Mouse (Mus musculus) CD8-positive naive resting alpha-beta T cell, adult 2 months (primary cell): ENCODE results near the gene Gins3.
"Not testable (repeated sequence)": the region's sequence is repeated elsewhere in the genome, so short reads cannot be mapped to it uniquely, and the experiment has no call there.

Experiments used
- DNase-seq, 2 experiments: peaks; one replicate each; pipeline ENCODE4 v3.0.0; 2022; ENCODE audit warnings: low read depth in 2 of 2, low spot score in 2 of 2

Gins3 gene

DNA sequence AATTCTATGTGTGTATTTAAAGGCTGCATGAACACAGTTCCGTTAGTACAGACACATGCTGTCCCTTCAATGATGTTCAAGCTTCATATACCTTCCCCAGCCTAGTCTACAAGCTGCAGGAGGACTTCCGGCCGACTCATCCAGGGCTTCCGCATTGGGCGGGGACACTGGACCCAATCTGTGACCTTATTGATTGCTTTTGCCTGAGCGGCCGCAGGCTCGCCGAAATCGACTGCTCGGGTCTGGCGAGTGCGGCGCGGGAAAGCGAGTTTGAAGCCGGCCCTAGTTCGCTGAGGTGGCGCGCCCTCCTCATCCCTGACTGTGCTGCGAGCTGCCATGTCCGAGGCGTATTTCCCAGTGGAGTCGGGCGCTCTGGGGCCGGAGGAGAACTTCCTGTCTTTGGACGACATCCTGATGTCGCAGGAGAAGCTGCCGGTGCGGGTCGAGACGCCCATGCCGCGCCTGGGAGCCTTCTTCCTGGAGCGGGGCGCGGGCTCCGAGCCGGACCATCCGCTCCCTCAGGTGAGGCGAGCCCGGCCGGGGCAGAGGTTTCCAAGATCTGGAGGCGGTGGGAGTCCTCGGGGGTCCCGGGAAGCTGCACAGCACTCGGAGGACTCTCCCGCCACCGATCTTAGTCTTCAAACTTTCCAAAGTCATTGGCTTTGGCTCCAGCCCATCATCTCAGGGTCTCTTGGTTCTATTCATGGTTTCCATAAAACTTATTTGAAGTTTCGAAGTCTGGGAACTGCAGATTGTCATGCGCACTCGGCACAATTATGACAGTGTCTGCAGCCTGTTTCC lies at the start of gene Gins3:
TSS of gene Gins3 (plus strand) at position 192 of the 801 bp plus-strand sequence.
- peak; percentile 80 to 91 for DNase-seq

DNA sequence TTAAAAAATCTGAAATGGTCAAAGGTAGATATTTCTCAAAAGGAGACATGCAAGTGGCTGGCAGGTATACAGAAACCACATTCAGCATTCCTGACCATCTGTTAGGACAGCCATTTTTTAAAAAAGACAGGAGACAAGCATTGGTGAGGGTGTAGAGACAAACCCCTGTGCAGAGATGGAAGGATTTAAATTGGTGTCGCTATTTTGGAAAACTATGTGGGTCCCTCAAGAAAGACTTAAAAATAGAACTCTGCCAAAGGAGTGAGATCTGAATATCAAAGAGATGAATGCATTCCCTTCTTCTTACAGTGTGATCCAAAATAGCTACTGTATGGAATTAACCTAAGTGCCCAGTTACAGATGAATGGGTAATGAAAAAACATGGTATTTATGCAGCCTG lies 45.9 kb upstream of the Gins3 start:
- no peak for DNase-seq

DNA sequence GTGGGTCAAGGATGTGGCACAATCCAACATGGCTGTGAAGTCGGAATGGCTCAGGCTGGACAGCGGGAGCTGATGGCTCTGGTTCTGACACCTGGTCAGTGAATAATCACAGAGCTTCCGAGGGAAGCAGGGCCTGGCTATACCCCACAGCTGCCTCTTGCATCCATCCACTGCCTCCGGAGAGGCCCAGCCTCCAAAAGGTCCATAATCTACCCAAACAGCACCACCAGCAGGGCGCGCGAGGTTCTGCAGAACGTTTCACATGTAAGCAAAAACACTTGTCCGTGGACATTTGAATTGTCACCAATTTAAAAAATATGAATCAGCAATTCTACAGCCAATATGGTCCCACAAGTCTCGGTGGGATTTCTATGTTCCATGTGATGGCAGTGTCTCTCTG lies 44.0 kb upstream of the Gins3 start:
- DNase-seq, result no peak

DNA sequence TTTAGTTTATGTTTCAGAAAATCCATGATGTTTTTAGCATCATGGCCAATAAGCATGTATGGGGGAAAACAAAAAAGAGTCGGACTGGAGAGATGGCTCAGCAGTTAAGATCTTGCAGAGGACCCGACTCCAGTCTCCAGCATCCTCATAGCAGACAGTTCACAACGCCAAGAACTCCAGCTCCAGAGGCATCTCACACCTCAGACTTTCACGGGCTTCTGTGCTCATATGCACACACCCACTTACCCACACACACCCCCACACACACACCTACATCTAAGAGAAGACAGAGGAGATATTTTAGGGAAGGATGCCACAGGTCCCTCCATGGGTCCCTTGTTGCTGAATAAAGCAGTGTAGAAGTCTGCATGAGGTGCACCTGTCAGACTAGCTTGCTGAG lies 42.7 kb upstream of the Gins3 start:
- DNase-seq, result no peak

DNA sequence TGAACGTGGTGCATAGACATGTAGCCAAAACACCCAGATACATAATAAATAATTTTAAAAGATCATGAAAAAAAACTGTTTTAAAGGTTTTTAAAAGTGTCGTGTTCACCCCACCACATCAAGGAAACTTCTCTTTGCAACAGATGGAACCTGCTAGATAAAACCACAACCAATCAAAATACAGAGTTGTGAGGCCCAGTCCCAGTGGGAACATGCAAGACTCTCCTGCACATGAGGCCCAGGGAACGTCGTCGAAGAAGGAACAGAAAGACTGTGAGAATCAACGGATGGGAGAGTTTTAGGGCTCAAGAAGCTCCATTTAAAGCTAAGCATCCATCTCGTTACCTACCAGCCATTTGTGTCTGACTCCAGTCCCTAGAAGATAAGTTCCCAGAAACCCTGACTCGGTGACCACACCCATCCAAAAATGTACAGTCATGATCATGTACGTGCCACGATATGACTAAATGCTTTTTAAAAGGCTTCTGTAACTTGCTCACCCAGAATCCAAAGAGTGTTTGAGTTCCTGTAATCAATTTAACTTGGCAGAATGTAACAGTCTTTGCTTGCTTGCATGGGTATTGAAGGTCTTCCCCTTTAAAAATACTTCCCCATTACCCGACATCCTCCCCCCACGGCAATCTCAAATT lies 41.0 kb upstream of the Gins3 start:
- DNase-seq, result no peak

DNA sequence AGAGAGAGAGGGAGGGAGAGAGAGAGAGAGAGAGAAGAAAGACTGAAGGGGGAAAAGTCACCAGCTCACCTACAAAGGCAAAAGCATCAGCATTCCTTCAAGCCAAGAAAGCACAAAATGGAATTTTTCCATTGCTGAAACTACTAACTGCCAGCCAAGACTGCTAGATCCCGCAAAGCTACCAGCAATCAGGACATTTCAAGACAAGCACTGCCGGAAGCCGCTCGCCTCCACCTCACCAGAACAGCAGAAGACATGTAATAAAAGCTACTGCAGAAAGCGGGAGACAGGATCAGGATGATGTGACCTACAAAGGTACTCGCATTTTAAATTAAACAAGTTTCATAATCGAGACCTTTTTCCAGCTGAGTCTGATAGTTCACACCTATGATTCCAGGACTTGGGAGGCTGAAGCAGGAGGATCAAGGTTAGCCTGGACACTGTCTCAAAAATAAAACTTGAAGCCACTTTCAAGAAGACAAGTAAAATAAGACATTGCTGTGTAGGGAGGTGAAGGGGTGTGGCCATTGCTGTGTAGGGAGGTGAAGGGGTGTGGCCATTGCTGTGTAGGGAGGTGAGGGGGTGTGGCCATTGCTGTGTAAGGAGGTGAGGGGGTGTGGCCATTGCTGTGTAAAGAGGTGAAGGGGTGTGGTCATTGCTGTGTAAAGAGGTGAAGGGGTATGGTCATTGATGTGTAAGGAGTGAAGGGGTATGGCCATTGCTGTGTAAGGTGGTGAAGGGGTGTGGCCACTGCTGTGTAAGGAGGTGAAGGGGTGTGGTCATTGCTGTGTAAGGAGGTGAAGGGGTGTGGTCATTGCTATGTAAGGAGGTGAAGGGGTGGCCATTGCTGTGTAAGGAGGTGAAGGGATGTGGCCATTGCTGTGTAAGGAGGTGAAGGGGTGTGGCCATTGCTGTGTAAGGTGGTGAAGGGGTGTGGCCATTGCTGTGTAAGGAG lies 39.5 kb upstream of the Gins3 start:
- DNase-seq, result no peak

DNA sequence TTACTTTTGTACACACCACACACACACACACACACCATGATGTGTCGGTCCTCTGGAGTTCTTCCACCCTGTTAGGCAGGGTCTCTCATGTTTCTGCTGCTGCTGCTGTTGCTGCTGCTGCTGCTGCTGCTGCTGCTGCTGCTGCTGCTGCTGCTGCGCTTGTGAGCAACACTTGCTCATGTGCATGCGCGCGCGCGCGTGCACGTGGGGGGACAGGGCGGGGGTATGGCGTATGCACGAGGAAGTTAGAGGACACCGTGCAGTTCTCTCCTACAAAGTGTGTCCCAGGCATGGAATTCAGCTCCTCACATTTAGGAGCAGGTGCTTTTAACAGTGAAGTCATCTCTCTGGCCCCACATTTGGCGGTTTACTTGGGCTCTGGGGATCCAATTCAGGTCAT lies 38.1 kb upstream of the Gins3 start:
- no peak for DNase-seq

DNA sequence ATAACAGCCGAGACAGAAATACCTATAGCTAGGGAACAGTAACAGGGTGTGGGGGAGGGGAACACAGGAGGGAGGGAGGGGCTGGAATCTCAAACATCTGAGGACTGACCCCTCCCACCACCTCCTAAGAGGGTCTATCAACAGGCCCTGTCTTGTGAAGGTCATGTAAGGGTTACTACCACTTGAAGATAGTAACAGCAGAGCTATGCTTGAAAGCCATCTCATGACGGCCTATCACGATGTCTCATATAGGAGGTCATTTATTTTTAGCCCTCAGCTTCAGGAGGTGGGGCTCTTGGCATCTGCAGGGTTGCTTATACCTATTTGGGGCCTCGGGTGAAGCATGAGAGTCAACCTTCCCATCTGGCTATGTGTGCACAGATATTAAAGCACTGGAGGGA lies 36.4 kb upstream of the Gins3 start:
- no peak for DNase-seq

DNA sequence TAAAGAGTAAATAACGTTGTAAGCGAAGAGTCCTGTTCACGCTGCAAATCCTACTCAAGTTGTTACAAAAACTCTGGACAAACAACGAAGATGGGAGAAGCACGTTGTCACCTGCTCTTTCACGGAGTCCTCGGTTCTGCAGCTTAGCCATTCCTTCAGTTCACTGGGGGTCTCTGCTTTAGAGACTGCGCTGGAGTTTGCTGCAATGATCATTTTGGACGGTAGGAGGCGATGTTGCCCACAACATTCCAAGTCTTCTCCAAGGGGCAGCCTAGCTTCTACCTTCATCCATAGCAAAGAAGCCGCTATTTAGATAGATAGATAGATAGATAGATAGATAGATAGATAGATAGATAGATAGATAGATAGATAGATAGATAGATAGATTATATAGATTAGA lies 33.4 kb upstream of the Gins3 start:
- DNase-seq, result peak; percentile 16 to 44

DNA sequence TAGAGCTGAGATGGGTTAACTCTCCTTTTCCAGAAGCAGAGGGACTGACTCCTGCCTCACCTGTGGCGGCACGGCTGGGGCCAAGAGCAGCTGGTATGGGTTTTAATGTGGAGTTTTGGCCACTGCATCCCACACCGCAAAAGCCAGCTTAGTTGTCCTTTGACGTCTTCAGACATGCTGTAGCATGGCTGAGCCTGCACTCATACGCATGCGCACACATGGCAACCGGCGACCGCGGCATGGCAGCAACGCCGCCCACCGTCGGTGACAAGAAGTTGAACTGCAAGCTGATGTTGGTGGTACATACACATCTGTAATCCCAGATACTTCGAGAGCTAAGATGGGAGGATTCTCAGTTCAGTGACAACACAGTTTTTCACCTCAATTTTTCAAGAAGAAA lies 31.9 kb upstream of the Gins3 start:
- DNase-seq, result no peak

DNA sequence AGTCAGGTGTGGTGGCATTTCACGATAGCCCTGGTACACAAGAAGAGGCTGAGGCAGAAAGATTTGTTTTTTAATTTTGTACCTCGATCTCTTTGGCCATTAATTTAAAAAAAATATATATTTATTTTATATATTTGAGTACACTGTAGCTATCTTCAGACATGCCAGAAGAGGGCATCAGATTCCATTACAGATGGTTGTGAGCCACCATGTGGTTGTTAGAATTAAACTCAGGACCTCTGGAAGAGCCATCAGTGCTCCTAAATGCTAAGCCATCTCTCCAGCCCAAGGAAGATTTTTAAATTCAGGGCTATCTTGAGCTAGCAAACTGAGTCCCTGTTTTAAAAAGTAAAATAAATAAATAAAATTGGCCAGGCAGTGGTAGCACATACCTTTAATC lies 31.1 kb upstream of the Gins3 start:
- no peak for DNase-seq

DNA sequence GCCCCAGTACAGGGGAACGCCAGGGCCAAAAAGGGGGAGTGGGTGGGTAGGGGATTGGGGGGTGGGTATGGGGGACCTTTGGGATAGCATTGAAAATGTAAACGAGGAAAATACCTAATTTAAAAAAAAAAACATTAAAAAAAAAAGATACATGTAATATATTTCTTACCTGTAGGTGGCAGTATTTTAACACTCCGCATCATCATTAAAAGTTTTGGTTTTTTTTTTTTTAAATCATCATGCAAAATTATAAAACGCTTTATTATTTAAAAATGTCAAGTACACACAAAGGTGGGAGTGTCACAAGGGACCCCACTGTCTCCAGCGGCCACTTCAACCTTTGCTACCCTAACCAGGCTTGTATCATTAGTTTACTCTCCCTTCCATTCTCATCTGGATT lies 26.7 kb upstream of the Gins3 start:
- not testable (repeated sequence) for DNase-seq

DNA sequence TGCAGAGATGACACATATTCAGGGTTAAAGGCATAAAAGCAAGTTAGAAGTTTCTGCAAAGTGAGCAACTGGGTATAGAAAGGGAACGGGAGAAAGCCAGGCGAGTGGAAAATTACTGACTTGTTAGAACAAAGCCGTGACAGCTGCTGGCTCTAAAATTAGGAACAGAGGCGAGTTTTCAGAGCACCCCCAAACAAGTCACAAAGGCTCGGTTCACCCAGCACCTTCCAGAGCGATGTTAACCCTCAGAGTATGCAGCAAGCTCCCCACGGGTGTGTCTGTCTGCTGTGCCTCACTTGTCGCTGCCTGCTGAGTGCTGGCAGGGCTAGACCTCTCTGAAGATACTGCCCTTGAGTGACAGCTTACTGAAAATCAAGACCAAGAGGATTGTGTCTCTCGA lies 26.0 kb upstream of the Gins3 start:
- DNase-seq, result no peak

DNA sequence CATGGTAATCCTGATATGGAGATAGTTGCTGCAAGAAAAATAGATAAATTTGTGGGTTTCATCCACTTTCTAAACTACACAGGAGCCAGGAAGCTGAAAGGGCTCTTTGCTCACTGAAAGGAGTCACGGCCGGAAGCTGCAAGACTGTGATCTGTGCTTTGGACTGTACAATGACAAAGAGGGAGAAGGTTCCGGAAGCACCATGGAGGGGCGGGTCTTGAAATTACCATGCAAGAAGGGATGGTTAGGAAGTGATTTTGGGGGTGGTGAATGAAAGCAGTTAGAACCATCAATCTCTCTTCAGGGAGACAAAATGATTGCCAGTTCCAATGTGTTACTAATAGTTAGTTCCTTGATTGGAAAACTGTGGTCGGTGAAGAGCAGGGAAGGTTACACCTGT lies 23.8 kb upstream of the Gins3 start:
- no peak for DNase-seq

DNA sequence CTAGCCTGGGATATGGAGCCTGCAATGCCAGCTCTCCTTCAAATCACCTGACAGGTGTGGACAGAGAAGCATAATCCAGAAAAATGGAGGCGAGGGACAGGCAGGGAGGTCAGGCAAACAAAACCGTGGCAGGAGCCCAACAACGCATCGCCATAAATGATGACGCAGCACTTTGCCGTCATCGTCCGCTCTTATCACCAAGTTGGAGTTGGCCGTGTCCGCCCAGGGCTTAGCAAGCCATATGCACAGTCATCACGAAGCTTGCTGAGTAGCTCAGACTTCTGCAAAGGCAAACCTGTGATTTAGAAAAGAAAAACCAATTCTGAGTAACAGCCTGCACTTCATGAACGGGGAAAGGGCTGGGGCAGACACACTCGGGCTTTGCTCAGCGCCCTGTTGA lies 22.5 kb upstream of the Gins3 start:
- no peak for DNase-seq

DNA sequence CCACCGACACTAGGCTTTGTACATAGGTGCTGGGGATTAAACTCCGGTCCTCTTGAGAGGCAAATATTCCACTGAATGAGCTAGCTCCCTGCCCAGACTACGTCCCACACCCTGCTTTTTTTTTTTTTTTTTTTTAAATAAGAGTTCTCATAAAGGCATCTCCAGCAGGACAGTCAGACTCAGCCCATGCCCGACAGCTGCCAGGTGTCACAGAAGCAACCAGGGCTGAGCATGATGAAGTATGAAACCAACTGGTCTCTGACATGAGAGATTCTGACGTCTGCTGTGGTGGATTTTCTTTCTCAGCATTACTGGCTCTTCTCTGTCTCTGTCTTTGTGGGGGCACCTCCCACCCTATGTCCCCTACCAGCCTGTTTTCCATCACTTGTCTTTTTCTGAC lies 21.5 kb upstream of the Gins3 start:
- no peak for DNase-seq

DNA sequence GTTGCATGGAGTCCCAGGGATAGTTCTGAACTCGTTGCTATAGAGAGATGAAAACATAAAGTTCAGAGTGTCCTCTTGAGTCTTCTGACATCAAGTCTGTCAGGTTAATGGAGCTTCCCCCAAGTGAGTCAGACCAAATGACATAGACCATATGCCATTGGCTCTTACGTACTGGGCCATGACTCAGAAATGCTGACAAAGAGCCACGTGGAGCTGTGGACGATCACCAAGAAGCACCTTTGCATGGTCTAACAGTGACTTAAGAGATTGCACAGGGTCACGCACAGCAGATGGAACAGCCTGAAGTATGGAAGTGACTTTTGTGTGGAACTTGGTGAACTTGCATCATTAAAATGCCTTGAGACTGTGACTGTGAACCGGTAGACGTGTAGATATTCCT lies 16.9 kb upstream of the Gins3 start:
- no peak for DNase-seq

DNA sequence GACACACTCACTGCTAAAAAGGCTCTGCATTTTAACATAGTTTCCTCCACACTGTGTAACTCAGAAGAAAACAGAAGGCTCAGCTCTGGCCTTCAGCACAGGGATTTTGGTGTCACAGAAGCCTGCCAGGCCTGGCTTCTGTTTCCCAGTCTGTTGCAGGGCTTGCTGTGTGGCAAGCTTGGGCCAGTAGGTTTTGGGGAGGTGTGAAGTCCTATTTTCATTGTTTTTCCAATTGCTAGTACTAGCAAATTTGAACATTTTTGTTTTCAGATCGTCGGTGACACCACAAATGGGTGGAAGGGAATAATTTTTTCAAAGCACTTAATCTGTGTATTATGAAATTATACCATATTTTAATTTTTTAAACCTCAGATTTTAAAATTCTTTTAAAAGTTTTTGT lies 13.2 kb upstream of the Gins3 start:
- DNase-seq, result no peak

DNA sequence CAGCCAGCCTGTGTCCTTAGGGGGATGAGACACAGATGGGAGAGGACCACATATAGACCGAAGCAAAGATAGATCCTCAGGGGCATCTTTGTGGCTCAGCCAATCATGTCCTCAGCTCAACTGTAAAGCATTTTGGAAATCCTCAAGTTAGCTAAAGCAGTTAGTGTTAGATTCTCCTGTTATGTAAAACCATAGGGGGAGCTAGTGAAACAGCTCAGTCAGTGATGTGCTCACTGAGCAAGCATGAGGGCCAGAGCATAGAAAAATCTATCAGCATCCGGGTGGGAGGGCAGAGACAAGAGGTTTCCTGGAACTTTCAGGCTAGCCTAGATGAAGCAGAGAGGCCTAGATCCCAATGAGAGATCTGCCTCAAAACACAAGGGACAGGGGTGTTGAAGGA lies 8.4 kb upstream of the Gins3 start:
- no peak for DNase-seq

DNA sequence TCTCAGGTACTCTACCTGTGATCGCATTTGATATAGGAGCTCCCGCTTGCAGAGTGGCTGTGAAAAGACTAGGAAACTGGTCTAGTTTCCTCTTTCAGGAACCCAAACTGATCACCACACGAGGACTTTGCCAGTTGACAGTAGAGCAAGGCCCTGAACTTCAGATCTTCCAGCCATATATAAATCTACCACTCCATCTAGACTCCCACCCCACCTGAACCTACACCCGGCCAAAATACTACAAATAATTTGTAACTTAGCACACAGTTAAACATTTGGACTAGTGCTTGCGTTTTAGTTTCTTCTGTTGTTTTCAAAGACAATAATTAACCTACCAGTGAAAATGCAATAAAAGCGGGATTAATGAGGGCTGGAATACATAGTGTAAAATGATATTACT lies 413 bp upstream of the Gins3 start:
- DNase-seq, result no peak

DNA sequence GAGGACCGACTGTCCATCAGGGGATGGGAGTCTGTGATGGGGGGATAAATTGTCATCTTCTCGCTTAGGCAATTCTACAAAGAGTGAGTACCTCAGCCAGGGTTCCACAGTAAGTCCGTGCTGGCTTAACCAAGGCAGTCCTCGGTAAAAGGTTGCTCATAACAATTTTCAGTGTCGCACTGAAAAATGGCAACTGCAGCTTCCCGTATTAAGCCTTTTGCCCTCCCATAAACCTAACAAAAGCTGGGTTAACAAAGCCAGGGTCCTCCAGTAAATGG lies 749 bp downstream of the Gins3 start:
- no peak for DNase-seq

DNA sequence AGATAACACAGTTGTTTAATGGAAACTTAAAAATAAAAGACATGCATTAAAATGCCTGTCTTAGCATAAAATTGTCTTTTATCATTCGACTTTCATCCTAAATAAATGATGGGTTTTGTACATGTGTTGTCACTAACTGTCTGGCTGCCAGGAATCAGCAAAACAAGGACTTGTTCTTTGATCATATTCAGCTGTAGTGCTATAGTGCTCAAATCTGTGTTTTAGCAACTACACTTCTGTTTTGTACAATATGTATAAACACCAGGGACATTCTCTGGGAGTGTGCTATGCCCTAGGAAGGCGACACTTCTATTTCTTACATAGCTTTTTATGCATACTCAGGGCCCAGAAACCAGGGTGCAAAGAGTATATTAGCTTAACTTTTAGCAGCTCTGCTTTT lies 11.7 kb downstream of the Gins3 start:
- no peak for DNase-seq
